Mouse (Mus musculus) MEL (cell line): Measurements from ENCODE around the gene Vmn1r79. TPM values are rescaled to one million over a fixed set of nuclear protein-coding genes. Genes with fewer than 3 reads are reported as not detected.
"Not testable (repeated sequence)": the region's sequence is repeated elsewhere in the genome, so short reads cannot be mapped to it uniquely, and the experiment has no call there.

Experiments
- DNase-seq: peaks from one replicate; pipeline ENCODE4 v3.0.0; 2011; ENCODE audit warnings: low read depth, low spot score
- H3K27ac ChIP-seq: 2 replicates; pipeline ENCODE4 v1.5.1; 2012; ENCODE audit warnings: low read depth, mild to moderate bottlenecking, control low read depth, low read length, moderate library complexity; ENCODE audit not compliant: control insufficient read depth
- H3K27me3 ChIP-seq, 2 experiments: fragments of 150-350 bp in 1 of 2; sonication (generic) in 1 of 2; 2 replicates each; pipeline ENCODE4 v1.6.1; 2012; ENCODE audit warnings: low read length in 2 of 2, mild to moderate bottlenecking in 2 of 2, improper control_type of control experiment in 1 of 2, moderate library complexity in 1 of 2; ENCODE audit not compliant: insufficient read depth in 2 of 2, control insufficient read depth in 1 of 2
- H3K36me3 ChIP-seq, 2 experiments: 2 replicates each; pipeline ENCODE4 v1.6.1; 2012 to 2014; ENCODE audit warnings: low read length in 2 of 2, improper control_type of control experiment in 1 of 2, inconsistent platforms in 1 of 2, mild to moderate bottlenecking in 1 of 2; ENCODE audit not compliant: insufficient read depth in 2 of 2, control insufficient read depth in 1 of 2
- H3K4me1 ChIP-seq, 2 experiments: fragments of 150-350 bp in 1 of 2; sonication (generic) in 1 of 2; 2 replicates each; pipeline ENCODE4 v1.6.1; 2012; ENCODE audit warnings: low read length in 2 of 2, improper control_type of control experiment in 1 of 2, mild to moderate bottlenecking in 1 of 2; ENCODE audit not compliant: insufficient read depth in 2 of 2, control insufficient read depth in 1 of 2
- H3K4me3 ChIP-seq, 2 experiments: fragments of 150-350 bp in 1 of 2; sonication (generic) in 1 of 2; 2 replicates each; pipeline ENCODE4 v1.5.1; 2012; ENCODE audit warnings: low read depth in 2 of 2, low read length in 2 of 2, mild to moderate bottlenecking in 2 of 2, moderate library complexity in 2 of 2, control low read depth in 1 of 2, improper control_type of control experiment in 1 of 2; ENCODE audit not compliant: control insufficient read depth in 1 of 2, insufficient read depth in 1 of 2
- H3K79me2 ChIP-seq: 2 replicates; pipeline ENCODE4 v1.6.1; 2012; ENCODE audit warnings: mild to moderate bottlenecking, low read length, moderate library complexity; ENCODE audit not compliant: control insufficient read depth, poor library complexity, insufficient read depth
- H3K9ac ChIP-seq: 2 replicates; pipeline ENCODE4 v1.6.1; 2012; ENCODE audit warnings: low read depth, mild to moderate bottlenecking, control low read depth, low read length, moderate library complexity; ENCODE audit not compliant: control insufficient read depth, poor library complexity, severe bottlenecking
- H3K9me3 ChIP-seq: fragments of 150-350 bp; sonication (generic); replicated peaks from 2 replicates; pipeline ENCODE4 v1.6.1; 2012; ENCODE audit warnings: mild to moderate bottlenecking, low read length, improper control_type of control experiment, moderate library complexity; ENCODE audit not compliant: insufficient read depth
- BHLHE40 ChIP-seq: IDR thresholded peaks from 2 replicates; pipeline ENCODE4 v1.6.1; 2012; ENCODE audit warnings: low read depth, mild to moderate bottlenecking, inconsistent platforms, low read length, improper control_type of control experiment, borderline replicate concordance
- MAX ChIP-seq: IDR thresholded peaks from 2 replicates; pipeline ENCODE4 v1.6.1; 2011; ENCODE audit warnings: low read length, improper control_type of control experiment
- NRF1 ChIP-seq: IDR thresholded peaks from 2 replicates; pipeline ENCODE4 v1.6.1; 2014; ENCODE audit warnings: low read depth, mild to moderate bottlenecking, inconsistent platforms, low read length, improper control_type of control experiment, moderate library complexity; ENCODE audit not compliant: poor library complexity, insufficient read depth, severe bottlenecking
- polyA plus RNA-seq, 2 experiments: library from polyadenylated mRNA; stranded (reverse) in 1 of 2; unstranded in 1 of 2; fragments of >175 nt in 1 of 2; fragments of >200 nt in 1 of 2; gene quantifications; 2 replicates each; pipeline versions ENCODE4 v1.2.1 to v1.2.4; 2012; ENCODE audit warnings: low replicate concordance in 2 of 2, low read depth in 1 of 2; ENCODE audit not compliant: insufficient read length in 2 of 2, insufficient read depth in 1 of 2, missing spikeins in 1 of 2
- total RNA-seq: library from RNA; depleted of rRNA; stranded (reverse); fragments of 300-350 nt; gene quantifications from 2 replicates; pipeline ENCODE4 v1.2.3, GENCODE M21; 2012; rRNA removed

Gene Vmn1r79
- total RNA-seq (not detected in 2 replicates), polyA plus RNA-seq (not detected)

DNA sequence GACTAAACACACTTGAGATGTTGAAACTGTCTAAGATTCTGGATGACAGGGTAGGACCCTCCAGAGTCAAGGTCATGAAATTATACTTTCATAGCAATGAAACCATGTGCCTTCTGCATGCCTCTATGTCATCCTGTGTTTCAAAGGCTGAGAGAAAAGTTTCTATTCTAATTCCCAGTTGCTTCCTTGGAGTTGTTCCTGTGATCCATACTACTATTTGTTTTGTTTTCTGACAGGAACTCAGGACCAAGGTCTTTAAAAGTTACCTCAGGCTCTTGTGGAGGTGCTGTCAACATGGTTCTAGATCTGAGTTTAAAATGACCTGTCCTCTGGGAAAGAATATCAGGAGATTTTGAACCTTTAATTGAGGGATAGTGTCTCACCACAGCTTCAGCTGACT is at the start of gene Vmn1r79:
TSS of gene Vmn1r79 (plus strand) at position 301 of the 400 bp plus-strand sequence.
- H3K36me3 ChIP-seq, H3K27ac ChIP-seq: not testable (repeated sequence)

DNA sequence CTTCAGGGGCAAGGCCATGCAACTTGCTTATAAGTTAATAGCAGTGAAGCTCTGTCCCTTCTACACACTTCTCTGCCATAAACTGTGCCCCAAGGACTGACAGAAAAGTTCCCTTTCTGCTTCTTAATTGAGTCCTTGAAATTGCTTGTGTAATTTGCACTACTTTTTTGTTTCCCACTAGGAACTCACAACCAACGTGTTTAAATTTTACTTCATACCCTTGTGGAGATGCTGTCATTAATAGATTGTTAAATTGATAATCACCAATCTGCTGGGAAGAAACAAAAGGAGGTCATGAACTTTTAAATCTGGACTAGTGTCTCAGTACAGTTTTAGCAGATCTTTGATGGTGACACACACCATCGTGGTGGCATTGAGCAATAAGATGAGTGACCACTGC is 21.1 kb upstream of the Vmn1r79 start, which contains the start of gene Vmn1r78:
TSS of gene Vmn1r78 (plus strand) at position 301 of the 400 bp plus-strand sequence.
- H3K27ac ChIP-seq: no peak within 1 kb of the TSS
- H3K9me3 ChIP-seq: no peaks in the 10 kb centered on the region
- no peak within 1 kb of the TSS for H3K4me3 ChIP-seq
- H3K36me3 ChIP-seq: no peaks in the 10 kb centered on the region
- TF ChIP-seq MAX (no peak), NRF1 (no peak), BHLHE40 (no peak)
- H3K4me1 ChIP-seq: no peaks in the 10 kb centered on the region
- no peak within 1 kb of the TSS for H3K9ac ChIP-seq
- H3K27me3 ChIP-seq: no peaks in the 10 kb centered on the region
- no peaks in the 10 kb centered on the region for H3K79me2 ChIP-seq
- DNase-seq: no peak

More for the DNA sequence above, at the start of gene Vmn1r79:
- not testable (repeated sequence) for H3K79me2 ChIP-seq, DNase-seq, H3K9me3 ChIP-seq, H3K27me3 ChIP-seq, H3K9ac ChIP-seq, H3K4me3 ChIP-seq, H3K4me1 ChIP-seq

DNA sequence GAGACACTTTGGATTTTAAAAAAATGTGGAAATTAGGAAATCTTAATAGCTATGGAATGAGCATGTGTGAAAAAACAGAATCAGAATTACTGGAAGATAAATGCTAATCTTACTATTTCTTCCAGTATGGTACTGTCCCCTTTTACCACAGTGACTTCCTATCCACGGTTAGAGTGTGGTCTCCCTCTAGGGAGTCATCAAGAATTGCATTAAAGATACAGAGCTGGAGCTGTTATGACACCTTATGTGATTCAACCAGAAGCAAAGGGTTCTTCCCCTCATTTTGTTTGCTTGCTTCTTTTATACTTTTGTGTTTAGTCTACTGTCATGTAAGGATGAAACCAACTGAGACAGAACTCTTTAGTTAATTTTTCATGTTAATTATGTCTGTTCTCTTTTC is 14.6 kb upstream of the Vmn1r79 start:
- H3K4me1 ChIP-seq, H3K79me2 ChIP-seq, H3K27ac ChIP-seq, H3K27me3 ChIP-seq, H3K9ac ChIP-seq, H3K9me3 ChIP-seq, H3K36me3 ChIP-seq, DNase-seq, H3K4me3 ChIP-seq: not testable (repeated sequence)

DNA sequence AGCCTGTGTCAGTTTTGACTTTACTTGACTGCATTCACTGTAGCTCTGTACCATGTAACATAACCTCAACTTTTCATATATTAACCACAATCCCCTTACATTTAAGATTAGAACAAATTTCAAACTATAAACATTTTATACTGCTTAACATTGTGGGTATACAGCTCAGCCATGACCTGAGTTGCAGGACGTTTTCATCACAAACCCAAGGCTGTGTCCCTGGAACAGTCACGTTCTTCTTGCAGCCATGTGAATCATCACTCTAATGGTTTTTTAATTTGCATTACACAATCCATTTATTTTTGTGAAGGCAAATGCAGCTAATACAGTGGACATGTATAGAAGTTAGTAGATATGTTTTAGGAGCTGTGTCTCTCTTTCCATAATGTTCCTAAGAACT is 1.8 kb downstream of the Vmn1r79 start:
- not testable (repeated sequence) for H3K9ac ChIP-seq, H3K4me3 ChIP-seq, H3K79me2 ChIP-seq, H3K27ac ChIP-seq, H3K4me1 ChIP-seq, H3K27me3 ChIP-seq, H3K36me3 ChIP-seq, H3K9me3 ChIP-seq, DNase-seq
